Mouse (Mus musculus) heart, postnatal 0 days (tissue): Measurements from ENCODE around the gene Olfr513. TPM values are rescaled to one million over a fixed set of nuclear protein-coding genes. Genes with fewer than 3 reads are reported as not detected.

ENCODE experiments used
- ATAC-seq: fragments of 200-750 bp; cut with Nextera tagmentation; 2 replicates; pipeline ENCODE4 v1.8.0; 2017; ENCODE audit warnings: low read depth, moderate number of reproducible peaks, moderate library complexity; ENCODE audit not compliant: insufficient read depth
- DNase-seq: peaks from one replicate; pipeline ENCODE4 v3.0.0-alpha.2; 2016; ENCODE audit warnings: low spot score
- H3K27ac ChIP-seq: fragments of 300-500 bp; sonication (generic); 2 replicates; pipeline ENCODE4 v1.5.1; 2014; ENCODE audit warnings: low read depth, mild to moderate bottlenecking
- H3K27me3 ChIP-seq: fragments of 300-500 bp; sonication (generic); 2 replicates; pipeline ENCODE4 v1.6.1; 2014; ENCODE audit warnings: low read length, mixed read lengths; ENCODE audit not compliant: control insufficient read depth, insufficient read depth
- H3K36me3 ChIP-seq: fragments of 300-500 bp; sonication (generic); replicated peaks from 2 replicates; pipeline ENCODE4 v1.6.1; 2014; ENCODE audit warnings: low read length, mixed read lengths; ENCODE audit not compliant: control insufficient read depth, insufficient read depth
- H3K4me1 ChIP-seq: fragments of 300-500 bp; sonication (generic); 2 replicates; pipeline ENCODE4 v1.6.1; 2014; ENCODE audit warnings: antibody characterized with exemption; ENCODE audit not compliant: control insufficient read depth, insufficient read depth
- H3K4me2 ChIP-seq: fragments of 300-500 bp; sonication (generic); 2 replicates; pipeline ENCODE4 v1.6.1; 2014; ENCODE audit warnings: low read depth, mild to moderate bottlenecking, low read length, moderate library complexity
- H3K4me3 ChIP-seq: fragments of 300-500 bp; sonication (generic); 2 replicates; pipeline ENCODE4 v1.5.1; 2014; ENCODE audit warnings: low read depth, low read length
- H3K9ac ChIP-seq: fragments of 300-500 bp; sonication (generic); replicated peaks from 2 replicates; pipeline ENCODE4 v1.6.1; 2014; ENCODE audit warnings: low read depth, low read length, mixed read lengths
- H3K9me3 ChIP-seq: fragments of 300-500 bp; sonication (generic); replicated peaks from 2 replicates; pipeline ENCODE4 v1.6.1; 2016; ENCODE audit warnings: low read length; ENCODE audit not compliant: control insufficient read depth
- CTCF ChIP-seq: IDR thresholded peaks from 2 replicates; pipeline ENCODE4 v1.5.1; 2016; ENCODE audit warnings: antibody characterized with exemption, control low read depth, low read depth
- EP300 ChIP-seq: IDR thresholded peaks from 2 replicates; pipeline ENCODE4 v1.6.1; 2016; ENCODE audit warnings: antibody characterized with exemption, low read depth
- WGBS: fragments of 180-500 bp; shearing (Covaris S2); extraction: QIAGEN DNeasy Blood & Tissue Kit; methylation state at CpG from one replicate; pipeline ENCODE4 v1.1.7; 2014; 5-methylcytosine and 5-hydroxymethylcytosine counted together
- polyA plus RNA-seq: library from polyadenylated mRNA; unstranded; fragments of >200 nt; fragmentation: Nextera tagmentation; extraction: Ambion mirVana; gene quantifications from 2 replicates; pipeline ENCODE4 v1.2.1, GENCODE M21; 2015
- total RNA-seq: library from RNA; depleted of rRNA; stranded (reverse); fragments of >200 nt; gene quantifications from 2 replicates; pipeline ENCODE4 v1.2.3, GENCODE M21; 2014; ENCODE audit warnings: low replicate concordance; rRNA removed

The Olfr513 gene
- total RNA-seq: not detected in 2 replicates
- not detected in 2 replicates for polyA plus RNA-seq

GRCm38 (mm10) chr7:108750673-108751072 lies at the start of gene Olfr513:
Gene Olfr513, plus strand, starts transcription at chr7:108750973.
- Histone ChIP-seq H3K27ac (no peak within 1 kb of the TSS), H3K9ac (no peak within 1 kb of the TSS), H3K4me3 (no peak within 1 kb of the TSS), H3K27me3 (no peaks in the 10 kb centered on the region), H3K9me3 (no peaks in the 10 kb centered on the region), H3K36me3 (no peaks in the 10 kb centered on the region), H3K4me2 (no peak within 1 kb of the TSS), H3K4me1 (no peaks in the 10 kb centered on the region)
- WGBS: 59% methylated on average over 1 of the region's 1 CpGs
- no peak for TF ChIP-seq CTCF
- no peak for TF ChIP-seq EP300
- ATAC-seq (no peak), DNase-seq (no peak)

DNA sequence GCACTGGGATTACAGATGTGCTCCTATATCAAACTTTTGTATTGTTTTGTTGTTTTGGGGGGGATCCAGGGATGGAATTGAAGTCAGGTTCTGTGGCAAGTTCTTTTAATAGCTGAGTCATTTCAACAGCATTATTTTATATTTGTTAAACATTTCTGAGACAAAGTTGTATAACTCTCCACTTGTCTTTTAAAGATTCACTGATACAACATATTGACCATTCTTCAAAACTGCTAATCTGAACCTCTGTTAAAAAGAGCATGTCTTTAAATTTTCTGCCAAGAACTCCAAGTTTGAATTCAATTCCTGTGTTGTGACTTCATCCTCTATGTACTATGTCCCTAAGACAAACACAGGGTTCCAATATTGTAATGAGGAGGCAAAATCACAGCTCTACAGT lies 37.8 kb upstream of the Olfr513 start, which contains the start of gene Olfr512:
Gene Olfr512 (plus strand): TSS at position 301 of the 400 bp plus-strand sequence.
- Histone ChIP-seq H3K27ac (no peak within 1 kb of the TSS), H3K4me3 (no peak within 1 kb of the TSS), H3K4me1 (no peaks in the 10 kb centered on the region), H3K36me3 (no peaks in the 10 kb centered on the region), H3K9ac (no peak within 1 kb of the TSS), H3K27me3 (no peaks in the 10 kb centered on the region), H3K9me3 (no peaks in the 10 kb centered on the region), H3K4me2 (no peak within 1 kb of the TSS)
- ATAC-seq (no peak), DNase-seq (no peak)
- TF ChIP-seq EP300 (no peak), CTCF (no peak)

DNA sequence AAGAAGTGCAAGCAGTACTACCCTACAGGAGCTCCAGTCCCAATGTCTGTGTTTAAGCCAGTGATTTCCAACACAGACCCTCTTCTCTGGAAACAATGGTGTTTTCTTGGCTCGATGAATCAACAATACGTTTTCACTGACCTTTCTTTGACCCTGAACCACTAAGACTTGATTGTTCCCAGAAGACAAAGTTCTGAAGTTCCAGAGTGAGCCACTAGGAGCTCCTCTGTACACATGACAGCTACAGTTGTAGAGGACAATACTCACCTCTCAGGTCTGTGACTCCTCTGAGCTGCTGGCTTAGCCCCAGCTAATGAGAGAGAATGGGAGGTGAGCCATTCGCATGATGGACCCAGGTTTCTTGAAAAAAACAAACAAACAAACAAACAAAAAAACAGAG lies 9.6 kb downstream of the Olfr513 start:
- Histone ChIP-seq H3K27ac (no peak overlapping the region), H3K9ac (no peak overlapping the region), H3K9me3 (no peaks in the 10 kb centered on the region), H3K4me1 (no peaks in the 10 kb centered on the region), H3K4me2 (no peak overlapping the region), H3K36me3 (no peaks in the 10 kb centered on the region), H3K4me3 (no peak overlapping the region), H3K27me3 (no peaks in the 10 kb centered on the region)
- TF ChIP-seq EP300 (no peak), CTCF (no peak)
- DNase-seq: no peak
- WGBS: 36% methylated on average over 3 of the region's 3 CpGs
- no peak for ATAC-seq

DNA sequence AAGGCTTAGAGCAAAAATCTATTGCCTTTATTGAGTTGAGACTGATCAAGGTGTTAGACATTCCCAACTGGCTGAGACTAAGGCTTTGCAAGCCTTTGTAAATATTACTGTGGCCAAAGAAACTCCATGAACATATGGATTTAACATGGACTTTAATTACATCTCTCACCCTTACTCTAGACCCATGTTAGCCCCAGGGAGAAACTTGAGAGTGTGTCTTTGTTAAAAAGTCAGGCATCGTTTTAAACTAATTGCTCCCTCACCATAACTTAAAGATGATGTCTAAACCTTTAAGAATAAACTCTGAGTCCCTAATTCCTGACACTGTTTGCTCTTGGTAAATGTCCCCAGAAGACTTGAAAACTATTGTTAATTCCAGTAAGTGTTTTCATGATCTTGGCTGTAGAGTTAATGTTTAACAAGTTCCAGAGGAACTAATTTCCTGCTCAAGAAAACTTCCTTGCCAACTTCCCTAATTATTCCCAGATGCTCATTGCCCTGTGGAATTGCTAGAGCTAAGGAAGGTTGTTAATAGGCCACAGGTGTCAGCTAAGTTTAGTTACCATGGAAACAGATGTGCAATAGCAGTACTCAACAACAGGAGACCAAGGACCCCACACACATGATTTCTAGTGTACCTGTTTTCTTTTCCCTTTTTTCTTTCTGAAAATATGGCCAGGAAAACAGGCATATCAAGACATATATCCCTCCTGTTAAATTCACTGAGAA lies 46.6 kb downstream of the Olfr513 start:
- Histone ChIP-seq H3K27ac (no peak overlapping the region), H3K4me3 (no peak overlapping the region), H3K36me3 (no peaks in the 10 kb centered on the region), H3K4me1 (no peaks in the 10 kb centered on the region), H3K9me3 (no peaks in the 10 kb centered on the region), H3K9ac (no peak overlapping the region), H3K27me3 (no peaks in the 10 kb centered on the region), H3K4me2 (no peak overlapping the region)
- WGBS: 49% methylated on average over 1 of the region's 1 CpGs
- DNase-seq (no peak), ATAC-seq (no peak)
- TF ChIP-seq CTCF (no peak), EP300 (no peak)

Other genes with a start within 250 kb of the Olfr513 start
- not detected in 2 replicates for gene Olfr502, start 225.9 kb upstream of the Olfr513 start, total RNA-seq
- not detected in 2 replicates for gene Olfr502, start 225.9 kb upstream of the Olfr513 start, polyA plus RNA-seq
- not detected in 2 replicates for gene Olfr503, start 206.4 kb upstream of the Olfr513 start, total RNA-seq
- not detected in 2 replicates for gene Olfr503, start 206.4 kb upstream of the Olfr513 start, polyA plus RNA-seq
- gene Olfr504, start 185.2 kb upstream of the Olfr513 start, total RNA-seq: not detected in 2 replicates
- not detected in 2 replicates for gene Olfr504, start 185.2 kb upstream of the Olfr513 start, polyA plus RNA-seq
- gene Olfr506, start 140.2 kb upstream of the Olfr513 start, total RNA-seq: not detected in 2 replicates
- not detected in 2 replicates for gene Olfr506, start 140.2 kb upstream of the Olfr513 start, polyA plus RNA-seq
- not detected in 2 replicates for gene Olfr507, start 129.2 kb upstream of the Olfr513 start, total RNA-seq
- gene Olfr507, start 129.2 kb upstream of the Olfr513 start, polyA plus RNA-seq: not detected in 2 replicates
- gene Olfr508, start 121.0 kb upstream of the Olfr513 start, total RNA-seq: not detected in 2 replicates
- not detected in 2 replicates for gene Olfr508, start 121.0 kb upstream of the Olfr513 start, polyA plus RNA-seq
- gene Olfr509, start 99.1 kb upstream of the Olfr513 start, total RNA-seq: not detected in 2 replicates
- gene Olfr509, start 99.1 kb upstream of the Olfr513 start, polyA plus RNA-seq: not detected in 2 replicates
- gene Olfr510, start 84.6 kb upstream of the Olfr513 start, total RNA-seq: not detected in 2 replicates
- not detected in 2 replicates for gene Olfr510, start 84.6 kb upstream of the Olfr513 start, polyA plus RNA-seq
- not detected in 2 replicates for gene Olfr512, start 37.7 kb upstream of the Olfr513 start, total RNA-seq
- gene Olfr512, start 37.7 kb upstream of the Olfr513 start, polyA plus RNA-seq: not detected in 2 replicates
- gene Olfr514, start 75.0 kb downstream of the Olfr513 start, total RNA-seq: not detected in 2 replicates
- gene Olfr514, start 75.0 kb downstream of the Olfr513 start, polyA plus RNA-seq: not detected in 2 replicates
- not detected in 2 replicates for gene Olfr516, start 99.6 kb downstream of the Olfr513 start, total RNA-seq
- not detected in 2 replicates for gene Olfr516, start 99.6 kb downstream of the Olfr513 start, polyA plus RNA-seq
- not detected in 2 replicates for gene Olfr517, start 121.4 kb downstream of the Olfr513 start, total RNA-seq
- not detected in 2 replicates for gene Olfr517, start 121.4 kb downstream of the Olfr513 start, polyA plus RNA-seq
- gene Olfr518, start 134.0 kb downstream of the Olfr513 start, total RNA-seq: not detected in 2 replicates
- not detected in 2 replicates for gene Olfr518, start 134.0 kb downstream of the Olfr513 start, polyA plus RNA-seq
- gene Olfr519, start 143.4 kb downstream of the Olfr513 start, total RNA-seq: not detected in 2 replicates
- gene Olfr519, start 143.4 kb downstream of the Olfr513 start, polyA plus RNA-seq: not detected in 2 replicates
- gene Nlrp10, start 179.2 kb downstream of the Olfr513 start, total RNA-seq: 9.8 and 16.4 TPM in 2 replicates
- gene Nlrp10, start 179.2 kb downstream of the Olfr513 start, polyA plus RNA-seq: 15.6 and 15.7 TPM in 2 replicates
- gene Eif3f, start 183.4 kb downstream of the Olfr513 start, total RNA-seq: 75.7 and 107 TPM in 2 replicates
- gene Eif3f, start 183.4 kb downstream of the Olfr513 start, polyA plus RNA-seq: 42.9 and 47.1 TPM in 2 replicates
- 0.88 and 3.9 TPM in 2 replicates for gene Tub, start 199.4 kb downstream of the Olfr513 start, total RNA-seq
- 0.30 and 0.33 TPM in 2 replicates for gene Tub, start 199.4 kb downstream of the Olfr513 start, polyA plus RNA-seq